Mouse (Mus musculus): ENCODE measurements at regions not wholly inside any gene's neighbourhood (a gene's known extent, or its start where the extent isn't known, plus 50 kb on each side); places are given as distances from the start of the nearest gene placed in this dataset.

DNA sequence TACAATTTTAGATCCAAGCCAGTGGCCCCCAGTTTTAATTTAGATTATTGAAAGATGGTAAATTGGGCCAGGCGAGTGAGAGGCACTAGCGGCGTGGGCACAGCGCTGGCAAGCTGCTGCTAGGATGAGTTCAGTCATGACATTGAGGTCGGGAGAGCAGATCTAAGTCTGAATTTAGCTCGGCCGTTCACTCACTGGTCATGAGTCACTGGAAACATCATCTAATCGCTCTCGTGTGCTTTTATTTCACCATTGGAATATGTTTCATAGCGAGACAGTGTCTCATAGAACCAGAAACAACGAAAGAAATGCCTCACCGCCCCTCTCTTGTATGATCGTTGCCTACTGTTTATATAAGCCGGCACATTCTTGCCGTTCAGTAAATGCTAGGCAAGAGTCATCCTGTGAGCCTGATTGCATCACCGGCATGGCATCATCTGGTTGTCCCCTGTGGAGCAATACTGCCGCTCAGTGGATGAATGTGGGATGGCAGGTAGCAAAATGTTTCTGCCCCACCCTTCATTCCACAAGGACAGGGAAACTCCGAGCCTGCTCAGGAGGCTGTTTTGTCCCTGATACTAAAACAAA, 64.3 kb upstream of the Epcam start:
- no peaks in the 10 kb centered on the region for H3K36me3 ChIP-seq (ENCODE audit: control insufficient read depth)
- TF ChIP-seq TAL1 (IDR thresholded peaks at IDR 0.05; ENCODE audit: low read length) (no peak), GATA1 (IDR thresholded peaks at IDR 0.05; ENCODE audit: low read length) (no peak)
- H3K27me3 ChIP-seq (ENCODE audit: control insufficient read depth): no peaks in the 10 kb centered on the region
- no peaks in the 10 kb centered on the region for H3K9me3 ChIP-seq (ENCODE audit: control insufficient read depth, low read length)
- H3K4me1 ChIP-seq (ENCODE audit: control insufficient read depth): peaks cover 5% of the 10 kb centered on the region
- no peak overlapping the region for H3K4me3 ChIP-seq (replicated peaks)

DNA sequence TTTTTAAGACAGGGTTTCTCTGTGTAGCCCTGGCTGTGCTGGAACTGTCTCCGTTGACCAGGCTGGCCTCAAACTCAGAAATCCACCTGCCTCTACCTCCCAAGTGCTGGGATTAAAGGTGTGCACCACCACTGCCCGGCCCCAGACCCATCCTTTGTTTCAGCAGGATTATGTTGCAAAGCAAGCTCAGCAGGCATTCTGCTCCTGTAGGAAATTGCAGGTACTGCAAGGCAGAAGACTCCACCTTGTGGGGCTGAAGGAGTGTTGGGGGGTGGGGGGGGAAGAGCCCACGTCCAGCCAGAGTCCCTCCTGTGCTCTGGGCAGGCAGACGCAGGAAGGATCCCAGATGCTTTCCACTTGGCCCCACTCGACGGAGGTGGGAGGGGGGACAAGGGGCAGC, 52.2 kb upstream of the Epcam start:
- H3K36me3 ChIP-seq (ENCODE audit: control insufficient read depth): no peaks in the 10 kb centered on the region
- no peak overlapping the region for H3K4me3 ChIP-seq (replicated peaks)
- no peaks in the 10 kb centered on the region for H3K9me3 ChIP-seq (ENCODE audit: control insufficient read depth, low read length)
- TF ChIP-seq TAL1 (IDR thresholded peaks at IDR 0.05; ENCODE audit: low read length) (no peak), GATA1 (IDR thresholded peaks at IDR 0.05; ENCODE audit: low read length) (no peak)
- no peaks in the 10 kb centered on the region for H3K27me3 ChIP-seq (ENCODE audit: control insufficient read depth)
- H3K4me1 ChIP-seq (ENCODE audit: control insufficient read depth): no peaks in the 10 kb centered on the region

DNA sequence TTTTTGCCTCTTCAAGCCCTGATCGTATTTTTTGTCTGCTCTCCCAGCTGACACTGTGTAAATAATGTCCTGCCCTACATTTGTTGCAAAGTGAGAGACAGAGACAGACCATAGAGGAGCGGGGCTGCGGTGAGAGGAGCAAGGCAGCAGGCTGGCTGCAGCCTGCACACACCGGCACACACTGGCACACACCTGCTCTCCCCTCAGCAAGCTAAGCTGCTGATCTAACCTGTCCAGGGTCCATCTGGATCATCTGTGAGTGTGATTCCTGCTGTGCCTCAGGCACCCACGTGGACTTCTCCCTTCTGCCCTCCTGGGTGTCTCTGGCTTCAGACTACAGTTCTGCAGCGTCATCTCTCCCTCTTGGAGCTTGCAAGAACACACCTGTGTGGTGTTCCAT, 50.4 kb upstream of the Epcam start:
- Histone ChIP-seq H3K9me3 (ENCODE audit: control insufficient read depth, low read length) (no peaks in the 10 kb centered on the region), H3K4me1 (ENCODE audit: control insufficient read depth) (no peaks in the 10 kb centered on the region), H3K27me3 (ENCODE audit: control insufficient read depth) (no peaks in the 10 kb centered on the region), H3K36me3 (ENCODE audit: control insufficient read depth) (no peaks in the 10 kb centered on the region), H3K4me3 (replicated peaks) (no peak overlapping the region)
- TF ChIP-seq TAL1 (IDR thresholded peaks at IDR 0.05; ENCODE audit: low read length) (no peak), GATA1 (IDR thresholded peaks at IDR 0.05; ENCODE audit: low read length) (no peak)
